Mouse (Mus musculus) bone marrow macrophage, adult 2 months (primary cell): Measurements from ENCODE around the gene Tmem41b.

ENCODE experiments used
- CTCF ChIP-seq: IDR thresholded peaks from 2 replicates; pipeline ENCODE4 v1.5.1; 2012; ENCODE audit warnings: low read depth, mild to moderate bottlenecking, low read length, moderate library complexity
- POLR2A ChIP-seq: IDR thresholded peaks from 2 replicates; pipeline ENCODE4 v1.6.1; 2012; ENCODE audit warnings: mild to moderate bottlenecking, low read depth, low read length, borderline replicate concordance

DNA sequence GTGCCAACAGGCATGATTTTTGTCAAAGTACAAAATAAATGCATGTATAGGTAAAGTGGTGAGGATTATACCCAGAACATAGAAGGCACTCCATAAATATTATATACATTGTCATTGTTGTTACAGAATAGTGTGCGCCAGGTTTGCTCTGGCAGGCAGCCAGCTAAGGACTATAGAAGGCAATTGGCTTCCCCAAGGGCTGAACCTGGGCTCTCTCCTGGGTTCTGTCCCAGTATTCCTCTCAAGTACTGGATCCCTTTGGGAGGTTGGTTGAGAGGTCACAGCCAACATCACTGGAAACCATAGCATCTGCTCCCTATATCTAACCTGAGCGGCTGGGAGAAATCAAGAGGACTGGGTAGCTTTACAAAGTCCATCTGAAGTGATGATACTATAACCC, 25.2 kb downstream of the Tmem41b start:
- TF ChIP-seq CTCF (no peak), POLR2A (no peak)
